Mouse (Mus musculus): Measurements from ENCODE around the gene Serpinb6a.
"Not testable (repeated sequence)": the region's sequence is repeated elsewhere in the genome, so short reads cannot be mapped to it uniquely, and the experiment has no call there.

The Serpinb6a gene

GRCm38 (mm10) chr13:33995197-33995596, 7.4 kb downstream of the Serpinb6a start:
- in situ Hi-C loops (cut with MboI), result no loop called here

- in situ Hi-C loops (cut with MboI), result no loop called here
Measured at GRCm38 (mm10) chr13:33989625-33990024, 13.0 kb downstream of the Serpinb6a start.

- in situ Hi-C loops (cut with MboI), result no loop called here
Measured at GRCm38 (mm10) chr13:33966574-33966973, 36.0 kb downstream of the Serpinb6a start.

- in situ Hi-C loops (cut with MboI), result no loop called here
Measured at GRCm38 (mm10) chr13:33966025-33966412, 36.6 kb downstream of the Serpinb6a start.

GRCm38 (mm10) chr13:33965056-33966024, 37.3 kb downstream of the Serpinb6a start:
- in situ Hi-C loops (cut with MboI), result no loop called here

GRCm38 (mm10) chr13:33964206-33965046, 38.2 kb downstream of the Serpinb6a start, which contains the start of gene Nqo2:
Gene Nqo2, plus strand, starts transcription at chr13:33964687.
- in situ Hi-C loops (cut with MboI), result no loop called here

- in situ Hi-C loops (cut with MboI), result no loop called here
Measured at GRCm38 (mm10) chr13:33959771-33960170, 42.8 kb downstream of the Serpinb6a start.

GRCm38 (mm10) chr13:33956571-33957421, 45.8 kb downstream of the Serpinb6a start:
- in situ Hi-C loops (cut with MboI), result no loop called here

- in situ Hi-C loops (cut with MboI), result no loop called here
Measured at GRCm38 (mm10) chr13:33952947-33953346, 49.6 kb downstream of the Serpinb6a start.

- in situ Hi-C loops (cut with MboI), result no loop called here
Measured at GRCm38 (mm10) chr13:33952075-33952449, 50.5 kb downstream of the Serpinb6a start.

- in situ Hi-C loops (cut with MboI), result no loop called here
Measured at GRCm38 (mm10) chr13:33951308-33952074, 51.1 kb downstream of the Serpinb6a start.

- in situ Hi-C loops (cut with MboI), result no loop called here
Measured at GRCm38 (mm10) chr13:33942212-33942779, 60.3 kb downstream of the Serpinb6a start.

- in situ Hi-C loops (cut with MboI), result no loop called here
Measured at GRCm38 (mm10) chr13:33941288-33941808, 61.2 kb downstream of the Serpinb6a start.

GRCm38 (mm10) chr13:33937587-33937986, 65.0 kb downstream of the Serpinb6a start:
- in situ Hi-C loops (cut with MboI), result not testable (repeated sequence)

- in situ Hi-C loops (cut with MboI), result no loop called here
Measured at GRCm38 (mm10) chr13:33937151-33937550, 65.4 kb downstream of the Serpinb6a start.

- in situ Hi-C loops (cut with MboI), result no loop called here
Measured at GRCm38 (mm10) chr13:33935465-33936181, 67.0 kb downstream of the Serpinb6a start.

GRCm38 (mm10) chr13:33934743-33935142, 67.9 kb downstream of the Serpinb6a start:
- in situ Hi-C loops (cut with MboI), result no loop called here

- in situ Hi-C loops (cut with MboI), result no loop called here
Measured at GRCm38 (mm10) chr13:33930912-33931311, 71.7 kb downstream of the Serpinb6a start.

GRCm38 (mm10) chr13:33930281-33930680, 72.3 kb downstream of the Serpinb6a start:
- in situ Hi-C loops (cut with MboI), result no loop called here
